Mouse (Mus musculus) hindbrain, postnatal 0 days (tissue): Measurements from ENCODE around the gene Mapk10. TPM values are rescaled to one million over a fixed set of nuclear protein-coding genes. Genes with fewer than 3 reads are reported as not detected.

Source experiments
- ATAC-seq: fragments of 200-750 bp; cut with Nextera tagmentation; 2 replicates; pipeline ENCODE4 v1.8.0; 2017; ENCODE audit warnings: mild to moderate bottlenecking, moderate TSS enrichment, moderate library complexity
- DNase-seq: peaks from one replicate; pipeline ENCODE4 v3.0.0-alpha.2; 2015; ENCODE audit warnings: low spot score
- H3K27ac ChIP-seq: fragments of 300-500 bp; sonication (generic); 2 replicates; pipeline ENCODE4 v1.5.1; 2014; ENCODE audit warnings: mild to moderate bottlenecking
- H3K27me3 ChIP-seq: fragments of 300-500 bp; sonication (generic); 2 replicates; pipeline ENCODE4 v1.6.1; 2014; ENCODE audit warnings: low read length, mixed read lengths; ENCODE audit not compliant: insufficient read depth
- H3K36me3 ChIP-seq: fragments of 300-500 bp; sonication (generic); 2 replicates; pipeline ENCODE4 v1.6.1; 2014; ENCODE audit warnings: low read length, mixed read lengths; ENCODE audit not compliant: insufficient read depth
- H3K4me1 ChIP-seq: fragments of 300-500 bp; sonication (generic); 2 replicates; pipeline ENCODE4 v1.6.1; 2014; ENCODE audit warnings: antibody characterized with exemption, low read length, mixed read lengths; ENCODE audit not compliant: insufficient read depth
- H3K4me2 ChIP-seq: fragments of 300-500 bp; sonication (generic); 2 replicates; pipeline ENCODE4 v1.6.1; 2014; ENCODE audit warnings: low read depth, mild to moderate bottlenecking, low read length, moderate library complexity, mixed read lengths
- H3K4me3 ChIP-seq: fragments of 300-500 bp; sonication (generic); 2 replicates; pipeline ENCODE4 v1.5.1; 2014; ENCODE audit warnings: low read length
- H3K9ac ChIP-seq: fragments of 300-500 bp; sonication (generic); replicated peaks from 2 replicates; pipeline ENCODE4 v1.6.1; 2014; ENCODE audit warnings: mild to moderate bottlenecking, low read length, moderate library complexity, mixed read lengths
- H3K9me3 ChIP-seq: fragments of 300-500 bp; sonication (generic); 2 replicates; pipeline ENCODE4 v1.6.1; 2016; ENCODE audit warnings: low read length, mixed read lengths
- CTCF ChIP-seq: IDR thresholded peaks from 2 replicates; pipeline ENCODE4 v1.5.1; 2016; ENCODE audit warnings: antibody characterized with exemption, control low read depth, low read depth
- WGBS: fragments of 180-500 bp; shearing (Covaris S2); extraction: QIAGEN DNeasy Blood & Tissue Kit; methylation state at CpG from one replicate; pipeline ENCODE4 v1.1.7; 2014; 5-methylcytosine and 5-hydroxymethylcytosine counted together
- polyA plus RNA-seq: library from polyadenylated mRNA; unstranded; fragments of >200 nt; fragmentation: Nextera tagmentation; extraction: Ambion mirVana; gene quantifications from 2 replicates; pipeline ENCODE4 v1.2.1, GENCODE M21; 2015
- total RNA-seq: library from RNA; depleted of rRNA; stranded (reverse); fragments of >200 nt; gene quantifications from 2 replicates; pipeline ENCODE4 v1.2.3, GENCODE M21; 2014

The Mapk10 gene
- total and polyA plus RNA-seq, 2 experiments from 2014 or later = 80.1 to 108 TPM

GRCm38 (mm10) chr5:103028940-103029621 is 182.1 kb downstream of the Mapk10 start:
- Histone ChIP-seq H3K9me3 (no peaks in the 10 kb centered on the region), H3K27me3 (no peaks in the 10 kb centered on the region), H3K4me3 (no peak overlapping the region), H3K27ac (0 out of 2 replicates have a peak overlapping the region, but pooled peaks have one; percentile 16), H3K36me3 (no peaks in the 10 kb centered on the region), H3K4me1 (peaks cover 7% of the 10 kb centered on the region; the same call in 1 of the 2 replicates), H3K4me2 (no peak overlapping the region; the same call in 1 of the 2 replicates), H3K9ac (no peak overlapping the region)
- ATAC-seq (peak; percentile 61), DNase-seq (peak; percentile 76)
- 32% methylated on average over 13 of the region's 13 CpGs for WGBS
- TF ChIP-seq CTCF = no peak

GRCm38 (mm10) chr5:103022504-103023172 is 188.5 kb downstream of the Mapk10 start:
- Histone ChIP-seq H3K4me2 (no peak overlapping the region), H3K27me3 (no peaks in the 10 kb centered on the region), H3K9ac (0 out of 2 replicates have a peak overlapping the region, but pooled peaks have one; percentile 28), H3K9me3 (no peaks in the 10 kb centered on the region), H3K27ac (peak overlapping the region; percentile 54), H3K36me3 (no peaks in the 10 kb centered on the region), H3K4me1 (no peaks in the 10 kb centered on the region; the same call in 1 of the 2 replicates), H3K4me3 (no peak overlapping the region)
- 47% methylated on average over 7 of the region's 7 CpGs for WGBS
- TF ChIP-seq CTCF = no peak
- DNase-seq (no peak), ATAC-seq (0 out of 2 replicates have a peak, but pooled peaks have one; percentile 28)

- ATAC-seq (peak; percentile 59; the same call in 1 of the 2 replicates), DNase-seq (peak; percentile 40)
- WGBS = 52% methylated on average over 8 of the region's 8 CpGs
- no peak overlapping the region for H3K4me2 ChIP-seq
- no peaks in the 10 kb centered on the region for H3K27me3 ChIP-seq
- H3K9me3 ChIP-seq = no peaks in the 10 kb centered on the region
- TF ChIP-seq CTCF = no peak
- no peak overlapping the region for H3K9ac ChIP-seq
- peak overlapping the region; percentile 26; the same call in 1 of the 2 replicates for H3K27ac ChIP-seq
- no peaks in the 10 kb centered on the region; the same call in 1 of the 2 replicates for H3K4me1 ChIP-seq
- H3K36me3 ChIP-seq = no peaks in the 10 kb centered on the region
- no peak overlapping the region for H3K4me3 ChIP-seq
Observed at GRCm38 (mm10) chr5:103021479-103021878, 189.7 kb downstream of the Mapk10 start.

GRCm38 (mm10) chr5:103020954-103021353 is 190.2 kb downstream of the Mapk10 start:
- Histone ChIP-seq H3K27me3 (no peaks in the 10 kb centered on the region), H3K4me3 (no peak overlapping the region), H3K27ac (no peak overlapping the region), H3K9me3 (no peaks in the 10 kb centered on the region), H3K9ac (no peak overlapping the region), H3K36me3 (no peaks in the 10 kb centered on the region), H3K4me2 (no peak overlapping the region), H3K4me1 (no peaks in the 10 kb centered on the region; the same call in 1 of the 2 replicates)
- WGBS = 14% methylated on average over 3 of the region's 3 CpGs
- no peak for TF ChIP-seq CTCF
- ATAC-seq (peak; percentile 31; the same call in 1 of the 2 replicates), DNase-seq (peak; percentile 43)

- Histone ChIP-seq H3K4me1 (no peaks in the 10 kb centered on the region; the same call in 1 of the 2 replicates), H3K9me3 (no peaks in the 10 kb centered on the region), H3K36me3 (no peaks in the 10 kb centered on the region), H3K27me3 (no peaks in the 10 kb centered on the region), H3K27ac (no peak overlapping the region), H3K9ac (no peak overlapping the region), H3K4me2 (no peak overlapping the region), H3K4me3 (no peak overlapping the region)
- TF ChIP-seq CTCF = no peak
- 69% methylated on average over 5 of the region's 5 CpGs for WGBS
- ATAC-seq = no peak
- no peak for DNase-seq
Observed at GRCm38 (mm10) chr5:103020127-103020526, 191.0 kb downstream of the Mapk10 start.

- 76% methylated on average over 7 of the region's 7 CpGs for WGBS
- Histone ChIP-seq H3K9me3 (no peaks in the 10 kb centered on the region), H3K4me1 (no peaks in the 10 kb centered on the region; the same call in 1 of the 2 replicates), H3K27ac (no peak overlapping the region), H3K36me3 (no peaks in the 10 kb centered on the region), H3K27me3 (no peaks in the 10 kb centered on the region), H3K4me2 (no peak overlapping the region), H3K9ac (no peak overlapping the region), H3K4me3 (no peak overlapping the region)
- ATAC-seq (no peak), DNase-seq (no peak)
- TF ChIP-seq CTCF = no peak
Observed at GRCm38 (mm10) chr5:103017637-103018036, 193.5 kb downstream of the Mapk10 start.
